Mouse (Mus musculus) CH12.LX (cell line): ENCODE measurements at regions not wholly inside any gene's neighbourhood (a gene's known extent, or its start where the extent isn't known, plus 50 kb on each side); places are given as distances from the start of the nearest gene placed in this dataset.

Experiments
- DNase-seq: peaks from one replicate; pipeline ENCODE4 v3.0.0-alpha.2; 2013; ENCODE audit errors: extremely low read depth
- H3K27ac ChIP-seq: 2 replicates; pipeline ENCODE4 v1.5.1; 2012; ENCODE audit warnings: low read depth, mild to moderate bottlenecking, control low read depth, moderate library complexity; ENCODE audit not compliant: insufficient read depth
- H3K27me3 ChIP-seq: replicated peaks from 2 replicates; pipeline ENCODE3; 2012; ENCODE audit warnings: inconsistent platforms
- H3K36me3 ChIP-seq, 2 experiments: replicated peaks in 1 of 2; 2 replicates each; pipeline versions ENCODE3 to v1.6.1; 2012; ENCODE audit warnings: inconsistent platforms in 1 of 2, low read length in 1 of 2, mild to moderate bottlenecking in 1 of 2, mixed read lengths in 1 of 2, moderate library complexity in 1 of 2; ENCODE audit not compliant: control insufficient read depth in 1 of 2, insufficient read depth in 1 of 2
- H3K4me1 ChIP-seq, 2 experiments: 2 replicates each; pipeline ENCODE4 v1.6.1; 2012; ENCODE audit warnings: inconsistent platforms in 1 of 2, moderate library complexity in 1 of 2; ENCODE audit not compliant: insufficient read depth in 2 of 2, control insufficient read depth in 1 of 2
- H3K4me2 ChIP-seq: 2 replicates; pipeline ENCODE4 v1.6.1; 2012; ENCODE audit warnings: low read depth, mild to moderate bottlenecking, control low read depth; ENCODE audit not compliant: poor library complexity, insufficient read depth, severe bottlenecking
- H3K4me3 ChIP-seq, 3 experiments: fragments of 150-350 bp in 1 of 3; sonication (generic) in 1 of 3; replicated peaks in 1 of 3; 2 replicates each; pipeline versions ENCODE3 to v1.5.1; 2011 to 2012; ENCODE audit warnings: low read depth in 2 of 3, low read length in 2 of 3, mild to moderate bottlenecking in 2 of 3, moderate library complexity in 2 of 3, control low read depth in 1 of 3, improper control_type of control experiment in 1 of 3, inconsistent platforms in 1 of 3, mixed read lengths in 1 of 3; ENCODE audit not compliant: poor library complexity in 1 of 3
- H3K79me2 ChIP-seq: replicated peaks from 2 replicates; pipeline ENCODE4 v1.6.1; 2012; ENCODE audit warnings: mild to moderate bottlenecking, moderate library complexity; ENCODE audit not compliant: control insufficient read depth, poor library complexity, insufficient read depth, severe bottlenecking; ENCODE audit errors: extremely low read depth
- H3K9ac ChIP-seq: 2 replicates; pipeline ENCODE4 v1.6.1; 2012; ENCODE audit warnings: low read depth, mild to moderate bottlenecking, control low read depth, moderate library complexity; ENCODE audit not compliant: insufficient read depth
- H3K9me3 ChIP-seq: replicated peaks from 2 replicates; pipeline ENCODE3; 2012; ENCODE audit warnings: low read length, inconsistent platforms, mixed read lengths
- BHLHE40 ChIP-seq: IDR thresholded peaks from 2 replicates; pipeline ENCODE4 v1.6.1; 2011; ENCODE audit warnings: mild to moderate bottlenecking, low read depth, low read length, improper control_type of control experiment
- CHD2 ChIP-seq: IDR thresholded peaks from 2 replicates; pipeline ENCODE4 v1.6.1; 2011; ENCODE audit warnings: low read length, improper control_type of control experiment
- CTCF ChIP-seq, 2 experiments: IDR thresholded peaks in 1 of 2; conservative IDR thresholded peaks in 1 of 2; 2 replicates each; pipeline ENCODE4 v1.5.1; 2011 to 2012; ENCODE audit warnings: low read depth in 2 of 2, low read length in 2 of 2, improper control_type of control experiment in 1 of 2, inconsistent platforms in 1 of 2, mild to moderate bottlenecking in 1 of 2, moderate library complexity in 1 of 2
- ELF1 ChIP-seq: IDR thresholded peaks from 2 replicates; pipeline ENCODE4 v1.6.1; 2014; ENCODE audit warnings: low read depth, mild to moderate bottlenecking, inconsistent platforms, low read length, improper control_type of control experiment
- EP300 ChIP-seq: IDR thresholded peaks from 2 replicates; pipeline ENCODE4 v1.6.1; 2011; ENCODE audit warnings: low read length, improper control_type of control experiment
- ETS1 ChIP-seq: conservative IDR thresholded peaks from 2 replicates; pipeline ENCODE4 v1.6.1; 2012; ENCODE audit warnings: low read depth, mild to moderate bottlenecking, inconsistent platforms, low read length, improper control_type of control experiment, moderate library complexity
- GABPA ChIP-seq: IDR thresholded peaks from 2 replicates; pipeline ENCODE4 v1.6.1; 2012; ENCODE audit warnings: low read depth, low read length, improper control_type of control experiment, inconsistent platforms; ENCODE audit not compliant: insufficient replicate concordance
- HCFC1 ChIP-seq: IDR thresholded peaks from 2 replicates; pipeline ENCODE4 v1.6.1; 2012; ENCODE audit warnings: low read depth, mild to moderate bottlenecking, inconsistent platforms, low read length, improper control_type of control experiment
- IRF4 ChIP-seq: IDR thresholded peaks from 2 replicates; pipeline ENCODE4 v1.6.1; 2014; ENCODE audit warnings: low read depth, mild to moderate bottlenecking, inconsistent platforms, low read length, improper control_type of control experiment
- JUND ChIP-seq: conservative IDR thresholded peaks from 2 replicates; pipeline ENCODE4 v1.6.1; 2011; ENCODE audit warnings: low read depth, low read length, improper control_type of control experiment
- MAX ChIP-seq: IDR thresholded peaks from 2 replicates; pipeline ENCODE4 v1.6.1; 2011; ENCODE audit warnings: low read length, improper control_type of control experiment
- MYC ChIP-seq: IDR thresholded peaks from 2 replicates; pipeline ENCODE4 v1.6.1; 2011; ENCODE audit warnings: low read depth, mild to moderate bottlenecking, improper control_type of control experiment, low read length
- PAX5 ChIP-seq: IDR thresholded peaks from 2 replicates; pipeline ENCODE4 v1.6.1; 2012; ENCODE audit warnings: low read length, inconsistent platforms, mixed read lengths
- POLR2A ChIP-seq: IDR thresholded peaks from 2 replicates; pipeline ENCODE4 v1.6.1; 2011; ENCODE audit warnings: low read depth, mild to moderate bottlenecking, improper control_type of control experiment, low read length
- RAD21 ChIP-seq: IDR thresholded peaks from 2 replicates; pipeline ENCODE4 v1.6.1; 2011; ENCODE audit warnings: low read depth, mild to moderate bottlenecking, low read length, improper control_type of control experiment, moderate library complexity
- SIN3A ChIP-seq: IDR thresholded peaks from 2 replicates; pipeline ENCODE4 v1.6.1; 2012; ENCODE audit warnings: low read length, improper control_type of control experiment, inconsistent platforms
- SMC3 ChIP-seq: IDR thresholded peaks from 2 replicates; pipeline ENCODE4 v1.6.1; 2011; ENCODE audit warnings: low read depth, low read length, improper control_type of control experiment
- TCF12 ChIP-seq: IDR thresholded peaks from 2 replicates; pipeline ENCODE4 v1.6.1; 2014; ENCODE audit warnings: low read depth, mild to moderate bottlenecking, inconsistent platforms, low read length, improper control_type of control experiment
- UBTF ChIP-seq: IDR thresholded peaks from 2 replicates; pipeline ENCODE4 v1.6.1; 2012; ENCODE audit warnings: low read depth, mild to moderate bottlenecking, inconsistent platforms, low read length, improper control_type of control experiment, moderate library complexity
- USF1 ChIP-seq: IDR thresholded peaks from 2 replicates; pipeline ENCODE4 v1.6.1; 2014; ENCODE audit warnings: low read depth, mild to moderate bottlenecking, inconsistent platforms, low read length, improper control_type of control experiment
- ZMIZ1 ChIP-seq: IDR thresholded peaks from 2 replicates; pipeline ENCODE4 v1.6.1; 2012; ENCODE audit warnings: low read depth, mild to moderate bottlenecking, inconsistent platforms, low read length, improper control_type of control experiment
- ZNF384 ChIP-seq: IDR thresholded peaks from 2 replicates; pipeline ENCODE4 v1.6.1; 2012; ENCODE audit warnings: low read depth, low read length, improper control_type of control experiment, inconsistent platforms
- dilution Hi-C: fragments of 300-500 bp; cut with MboI; formaldehyde crosslinking; loops from 2 replicates; pipeline ENCODE4 v1.14.3; 2020; ENCODE audit warnings: low sequenced_read_pairs; ENCODE audit not compliant: extremely low pct_unique_long_range_greater_than_20kb, extremely low pct_ligation_motif_present
- in situ Hi-C: fragments of 300-500 bp; cut with MboI; formaldehyde crosslinking; loops from 3 replicates; pipeline ENCODE4 v1.14.3; 2019; ENCODE audit warnings: low sequenced_read_pairs, low pct_ligation_motif_present, low pct_unique_long_range_greater_than_20kb, mixed read lengths

GRCm38 (mm10) chr5:119099817-119100216, 539.3 kb downstream of the Med13l start:
- Histone ChIP-seq H3K79me2 (no peaks in the 10 kb centered on the region), H3K27me3 (no peaks in the 10 kb centered on the region), H3K9ac (no peak overlapping the region), H3K9me3 (peaks cover 78% of the 10 kb centered on the region), H3K27ac (no peak overlapping the region), H3K4me2 (no peak overlapping the region), H3K36me3 (no peaks in the 10 kb centered on the region), H3K4me3 (no peak overlapping the region), H3K4me1 (no peaks in the 10 kb centered on the region)
- TF ChIP-seq IRF4 (no peak), USF1 (no peak), BHLHE40 (no peak), EP300 (no peak), ETS1 (no peak), UBTF (no peak), JUND (no peak), SMC3 (no peak), RAD21 (no peak), PAX5 (no peak)
- DNase-seq = no peak
- dilution Hi-C loops = no loop called here
- in situ Hi-C loops = no loop called here

GRCm38 (mm10) chr5:119103503-119103902, 543.0 kb downstream of the Med13l start:
- no peaks in the 10 kb centered on the region for H3K4me1 ChIP-seq
- TF ChIP-seq USF1 (no peak), ZNF384 (no peak), GABPA (no peak), CHD2 (no peak), MYC (no peak), TCF12 (no peak), SIN3A (no peak), ELF1 (no peak), ZMIZ1 (no peak), HCFC1 (no peak), SMC3 (no peak), CTCF (conservative IDR thresholded peaks at IDR 0.05 in 1 of 2, IDR thresholded peaks at IDR 0.05 in 1 of 2; ENCODE audit: low read depth in 2 of 2, low read length in 2 of 2) (no peak), MAX (no peak), PAX5 (no peak), POLR2A (no peak), ETS1 (no peak)
- no peak overlapping the region for H3K27ac ChIP-seq
- in situ Hi-C loops (no loop called here), dilution Hi-C loops (no loop called here)
- DNase-seq = no peak
- H3K36me3 ChIP-seq = no peaks in the 10 kb centered on the region
- no peaks in the 10 kb centered on the region for H3K79me2 ChIP-seq
- no peak overlapping the region for H3K4me2 ChIP-seq
- H3K9ac ChIP-seq = no peak overlapping the region
- peaks cover 84% of the 10 kb centered on the region for H3K9me3 ChIP-seq
- no peaks in the 10 kb centered on the region for H3K27me3 ChIP-seq
- no peak overlapping the region for H3K4me3 ChIP-seq
